Mouse (Mus musculus) hindbrain, embryonic 13.5 days (tissue): ENCODE results near the gene Plekha8. TPM values are rescaled to one million over a fixed set of nuclear protein-coding genes. Genes with fewer than 3 reads are reported as not detected.

Experiments
- ATAC-seq: fragments of 200-750 bp; cut with Nextera tagmentation; 2 replicates; pipeline ENCODE4 v1.8.0; 2017; ENCODE audit warnings: moderate TSS enrichment; ENCODE audit not compliant: low FRiP score
- H3K27ac ChIP-seq: fragments of 300-500 bp; sonication (generic); 2 replicates; pipeline ENCODE4 v1.5.1; 2015; ENCODE audit warnings: inconsistent platforms, mild to moderate bottlenecking, moderate library complexity
- H3K27me3 ChIP-seq: fragments of 300-500 bp; sonication (generic); 2 replicates; pipeline ENCODE4 v1.6.1; 2015; ENCODE audit warnings: mild to moderate bottlenecking, inconsistent platforms
- H3K36me3 ChIP-seq: fragments of 300-500 bp; sonication (generic); 2 replicates; pipeline ENCODE4 v1.6.1; 2015; ENCODE audit warnings: mild to moderate bottlenecking, inconsistent platforms
- H3K4me1 ChIP-seq: fragments of 300-500 bp; sonication (generic); replicated peaks from 2 replicates; pipeline ENCODE4 v1.6.1; 2015; ENCODE audit warnings: inconsistent platforms
- H3K4me2 ChIP-seq: fragments of 300-500 bp; sonication (generic); 2 replicates; pipeline ENCODE4 v1.6.1; 2015; ENCODE audit warnings: inconsistent platforms, mild to moderate bottlenecking, moderate library complexity
- H3K4me3 ChIP-seq: fragments of 300-500 bp; sonication (generic); 2 replicates; pipeline ENCODE4 v1.5.1; 2015; ENCODE audit warnings: mild to moderate bottlenecking, inconsistent platforms
- H3K9ac ChIP-seq: fragments of 300-500 bp; sonication (generic); 2 replicates; pipeline ENCODE4 v1.6.1; 2015; ENCODE audit warnings: mild to moderate bottlenecking, inconsistent platforms
- H3K9me3 ChIP-seq: fragments of 300-500 bp; sonication (generic); 2 replicates; pipeline ENCODE4 v1.6.1; 2016; ENCODE audit warnings: inconsistent platforms
- WGBS: fragments of 180-500 bp; shearing (Covaris S2); methylation state at CpG from one replicate; pipeline ENCODE4 v1.1.7; 2015; 5-methylcytosine and 5-hydroxymethylcytosine counted together
- polyA plus RNA-seq: library from polyadenylated mRNA; unstranded; fragments of >200 nt; fragmentation: Nextera tagmentation; extraction: Ambion mirVana; gene quantifications from 2 replicates; pipeline ENCODE4 v1.2.1, GENCODE M21; 2015

The Plekha8 gene
- polyA plus RNA-seq, 1 experiment from 2014 or later: 8.8 TPM

GRCm38 (mm10) chr6:54588212-54588611, 6.7 kb upstream of the Plekha8 start:
- Histone ChIP-seq H3K36me3 (no peaks in the 10 kb centered on the region), H3K9ac (no peak overlapping the region), H3K4me2 (no peak overlapping the region), H3K4me3 (no peak overlapping the region), H3K27ac (no peak overlapping the region), H3K9me3 (no peaks in the 10 kb centered on the region), H3K27me3 (0 out of 2 replicates have a peak, but pooled peaks cover 10% of the 10 kb centered on the region), H3K4me1 (peaks cover 10% of the 10 kb centered on the region)
- no peak for ATAC-seq
- 32% methylated on average over 1 of the region's 1 CpGs for WGBS

GRCm38 (mm10) chr6:54590691-54591090, 4.2 kb upstream of the Plekha8 start:
- Histone ChIP-seq H3K9ac (no peak overlapping the region), H3K27me3 (0 out of 2 replicates have a peak, but pooled peaks cover 10% of the 10 kb centered on the region), H3K9me3 (no peaks in the 10 kb centered on the region), H3K36me3 (no peaks in the 10 kb centered on the region), H3K4me3 (no peak overlapping the region), H3K4me2 (no peak overlapping the region), H3K27ac (no peak overlapping the region), H3K4me1 (peaks cover 21% of the 10 kb centered on the region)
- 93% methylated on average over 2 of the region's 2 CpGs for WGBS
- ATAC-seq: no peak

GRCm38 (mm10) chr6:54591778-54592177, 3.1 kb upstream of the Plekha8 start:
- Histone ChIP-seq H3K9ac (no peak overlapping the region), H3K4me1 (peaks cover 32% of the 10 kb centered on the region), H3K27me3 (0 out of 2 replicates have a peak, but pooled peaks cover 10% of the 10 kb centered on the region), H3K4me3 (peak overlapping the region; percentile 12; the same call in 1 of the 2 replicates), H3K36me3 (no peaks in the 10 kb centered on the region), H3K4me2 (peak overlapping the region; percentile 23), H3K27ac (no peak overlapping the region), H3K9me3 (no peaks in the 10 kb centered on the region)
- ATAC-seq: no peak
- 50% methylated on average over 6 of the region's 6 CpGs for WGBS

GRCm38 (mm10) chr6:54592938-54593535, 1.9 kb upstream of the Plekha8 start:
- H3K4me3 ChIP-seq: peak overlapping the region; percentile 52
- peaks cover 44% of the 10 kb centered on the region for H3K4me1 ChIP-seq
- H3K9ac ChIP-seq: peak overlapping the region; percentile 69
- H3K4me2 ChIP-seq: peak overlapping the region; percentile 72
- 1% methylated on average over 20 of the region's 20 CpGs for WGBS
- peak overlapping the region; percentile 82 for H3K27ac ChIP-seq
- peak; percentile 86 for ATAC-seq
- H3K27me3 ChIP-seq: 0 out of 2 replicates have a peak, but pooled peaks cover 10% of the 10 kb centered on the region
- H3K36me3 ChIP-seq: no peaks in the 10 kb centered on the region
- H3K9me3 ChIP-seq: no peaks in the 10 kb centered on the region

GRCm38 (mm10) chr6:54593766-54594468, 994 bp upstream of the Plekha8 start:
- Histone ChIP-seq H3K4me1 (peaks cover 48% of the 10 kb centered on the region), H3K27me3 (0 out of 2 replicates have a peak, but pooled peaks cover 10% of the 10 kb centered on the region), H3K9ac (peak overlapping the region; percentile 69; the same call in 1 of the 2 replicates), H3K27ac (no peak overlapping the region), H3K36me3 (no peaks in the 10 kb centered on the region), H3K9me3 (no peaks in the 10 kb centered on the region), H3K4me3 (peak overlapping the region; percentile 94), H3K4me2 (peak overlapping the region; percentile 81)
- WGBS: 65% methylated on average over 8 of the region's 8 CpGs
- ATAC-seq: no peak

GRCm38 (mm10) chr6:54595330-54595878, 493 bp downstream of the Plekha8 start:
- 0 out of 2 replicates have a peak, but pooled peaks cover 10% of the 10 kb centered on the region for H3K27me3 ChIP-seq
- ATAC-seq: peak; percentile 50; the same call in 1 of the 2 replicates
- no peaks in the 10 kb centered on the region for H3K36me3 ChIP-seq
- peak overlapping the region; percentile 81 for H3K27ac ChIP-seq
- peak overlapping the region; percentile 94 for H3K4me3 ChIP-seq
- peaks cover 48% of the 10 kb centered on the region for H3K4me1 ChIP-seq
- H3K9ac ChIP-seq: peak overlapping the region; percentile 93
- WGBS: under 1% methylated on average over 39 of the region's 48 CpGs
- H3K4me2 ChIP-seq: peak overlapping the region; percentile 81
- no peaks in the 10 kb centered on the region for H3K9me3 ChIP-seq

- Histone ChIP-seq H3K36me3 (no peaks in the 10 kb centered on the region), H3K9ac (0 out of 2 replicates have a peak within 1 kb of the TSS, but pooled peaks have one; percentile 93), H3K4me3 (peak within 1 kb of the TSS; percentile 94), H3K4me1 (peaks cover 42% of the 10 kb centered on the region), H3K27ac (no peak within 1 kb of the TSS), H3K9me3 (no peaks in the 10 kb centered on the region), H3K27me3 (no peaks in the 10 kb centered on the region), H3K4me2 (peak within 1 kb of the TSS; percentile 81)
- no peak for ATAC-seq
- 66% methylated on average over 4 of the region's 4 CpGs for WGBS
Measured at GRCm38 (mm10) chr6:54597208-54597607, 2.3 kb downstream of the Plekha8 start, which contains the start of gene Fkbp14. Gene Fkbp14, minus strand, starts transcription at chr6:54597308.

- no peak overlapping the region for H3K4me2 ChIP-seq
- H3K27ac ChIP-seq: no peak overlapping the region
- H3K9me3 ChIP-seq: no peaks in the 10 kb centered on the region
- H3K36me3 ChIP-seq: no peaks in the 10 kb centered on the region
- H3K9ac ChIP-seq: no peak overlapping the region
- no peaks in the 10 kb centered on the region for H3K27me3 ChIP-seq
- peaks cover 40% of the 10 kb centered on the region for H3K4me1 ChIP-seq
- H3K4me3 ChIP-seq: no peak overlapping the region
- ATAC-seq: no peak
- 84% methylated on average over 3 of the region's 3 CpGs for WGBS
Measured at GRCm38 (mm10) chr6:54597711-54598110, 2.8 kb downstream of the Plekha8 start.

- 87% methylated on average over 5 of the region's 5 CpGs for WGBS
- ATAC-seq: no peak
- H3K9ac ChIP-seq: no peak overlapping the region
Measured at GRCm38 (mm10) chr6:54600681-54601347, 5.9 kb downstream of the Plekha8 start.

GRCm38 (mm10) chr6:54602891-54603290, 8.0 kb downstream of the Plekha8 start:
- H3K4me1 ChIP-seq: peaks cover 10% of the 10 kb centered on the region; the same call in 1 of the 2 replicates
- WGBS: 90% methylated on average over 2 of the region's 2 CpGs
- H3K27me3 ChIP-seq: no peaks in the 10 kb centered on the region
- no peak overlapping the region for H3K27ac ChIP-seq
- ATAC-seq: no peak
- no peak overlapping the region for H3K4me2 ChIP-seq
- H3K36me3 ChIP-seq: peaks cover 7% of the 10 kb centered on the region; the same call in 1 of the 2 replicates
- no peaks in the 10 kb centered on the region for H3K9me3 ChIP-seq
- no peak overlapping the region for H3K9ac ChIP-seq
- no peak overlapping the region for H3K4me3 ChIP-seq

More at GRCm38 (mm10) chr6:54600681-54601347, 5.9 kb downstream of the Plekha8 start:
- H3K4me3 ChIP-seq: no peak overlapping the region
- H3K27me3 ChIP-seq: no peaks in the 10 kb centered on the region
- H3K36me3 ChIP-seq: 0 out of 2 replicates have a peak, but pooled peaks cover 2% of the 10 kb centered on the region
- H3K27ac ChIP-seq: no peak overlapping the region
- H3K4me2 ChIP-seq: no peak overlapping the region
- peaks cover 26% of the 10 kb centered on the region for H3K4me1 ChIP-seq
- no peaks in the 10 kb centered on the region for H3K9me3 ChIP-seq

GRCm38 (mm10) chr6:54604001-54604715, 9.2 kb downstream of the Plekha8 start:
- WGBS: 100% methylated on average over 1 of the region's 1 CpGs
- no peak overlapping the region for H3K9ac ChIP-seq
- no peak overlapping the region for H3K4me3 ChIP-seq
- no peak overlapping the region for H3K27ac ChIP-seq
- 0 out of 2 replicates have a peak, but pooled peaks cover 5% of the 10 kb centered on the region for H3K4me1 ChIP-seq
- H3K9me3 ChIP-seq: peaks cover 9% of the 10 kb centered on the region; the same call in 1 of the 2 replicates
- peaks cover 7% of the 10 kb centered on the region for H3K36me3 ChIP-seq
- H3K27me3 ChIP-seq: no peaks in the 10 kb centered on the region
- H3K4me2 ChIP-seq: no peak overlapping the region
- ATAC-seq: no peak
